Mouse (Mus musculus) frontal cortex, adult 2 months (tissue): Measurements from ENCODE around the gene Spem1. TPM values are rescaled to one million over a fixed set of nuclear protein-coding genes. Genes with fewer than 3 reads are reported as not detected.
"Not testable (repeated sequence)": the region's sequence is repeated elsewhere in the genome, so short reads cannot be mapped to it uniquely, and the experiment has no call there.

ENCODE experiments used
- DNase-seq, 2 experiments: peaks; one replicate each; pipeline ENCODE4 v3.0.0; 2022; ENCODE audit warnings: low spot score in 1 of 2; ENCODE audit errors: extremely low spot score in 1 of 2
- polyA plus RNA-seq: library from polyadenylated mRNA; depleted of rRNA; stranded (reverse); fragments of >200 nt; gene quantifications from 2 replicates; pipeline ENCODE4 v1.2.3, GENCODE M21; 2012; rRNA removed

Gene Spem1
- 0.42 and 0.58 TPM in 2 replicates for polyA plus RNA-seq

- DNase-seq, result no peak
Observed at GRCm38 (mm10) chr11:69822080-69822479, at the start of gene Spem1. Gene Spem1, minus strand, starts transcription at chr11:69822180.

- DNase-seq, result no peak
Observed at GRCm38 (mm10) chr11:69870289-69871069, 48.5 kb upstream of the Spem1 start.

GRCm38 (mm10) chr11:69867335-69867734 lies 45.4 kb upstream of the Spem1 start:
- DNase-seq, result no peak

- no peak for DNase-seq
Observed at GRCm38 (mm10) chr11:69865561-69865960, 43.6 kb upstream of the Spem1 start.

GRCm38 (mm10) chr11:69864138-69864860 lies 42.3 kb upstream of the Spem1 start:
- DNase-seq, result no peak

GRCm38 (mm10) chr11:69863729-69864128 lies 41.7 kb upstream of the Spem1 start:
- not testable (repeated sequence) for DNase-seq

GRCm38 (mm10) chr11:69858113-69858998 lies 36.4 kb upstream of the Spem1 start, which contains the start of gene Tnk1:
Gene Tnk1, minus strand, starts transcription at chr11:69858730.
- no peak for DNase-seq

GRCm38 (mm10) chr11:69855347-69855746 lies 33.4 kb upstream of the Spem1 start:
- DNase-seq, result no peak

- DNase-seq, result no peak
Observed at GRCm38 (mm10) chr11:69854680-69855079, 32.7 kb upstream of the Spem1 start.

- DNase-seq, result no peak
Observed at GRCm38 (mm10) chr11:69853994-69854393, 32.0 kb upstream of the Spem1 start.

- DNase-seq, result no peak
Observed at GRCm38 (mm10) chr11:69850754-69851153, 28.8 kb upstream of the Spem1 start.

- DNase-seq, result no peak
Observed at GRCm38 (mm10) chr11:69849884-69850283, 27.9 kb upstream of the Spem1 start.

GRCm38 (mm10) chr11:69849128-69849527 lies 27.1 kb upstream of the Spem1 start:
- DNase-seq, result no peak

GRCm38 (mm10) chr11:69848021-69848420 lies 26.0 kb upstream of the Spem1 start:
- DNase-seq, result no peak

GRCm38 (mm10) chr11:69846738-69847688 lies 25.0 kb upstream of the Spem1 start:
- DNase-seq, result no peak

- peak; percentile 71 to 82 for DNase-seq
Observed at GRCm38 (mm10) chr11:69846198-69846680, 24.3 kb upstream of the Spem1 start, which contains the start of gene Plscr3. Gene Plscr3, plus strand, starts transcription at chr11:69846376.

GRCm38 (mm10) chr11:69838714-69839104 lies 16.7 kb upstream of the Spem1 start:
- DNase-seq, result peak in 1 of 2 experiments; percentile 37

GRCm38 (mm10) chr11:69837952-69838713 lies 16.2 kb upstream of the Spem1 start, which contains the start of gene Tmem256:
Gene Tmem256, plus strand, starts transcription at chr11:69838514.
- DNase-seq, result peak; percentile 98 to 99

- no peak for DNase-seq
Observed at GRCm38 (mm10) chr11:69837604-69837951, 15.6 kb upstream of the Spem1 start, which contains the start of gene Nlgn2. Gene Nlgn2, minus strand, starts transcription at chr11:69837784.
